Comparison of ENCODE assay signal across 1 mouse cellular context in genomic region chr1:167273380-167274163, GRCm38 (mm10).
TF ChIP-seq lines count a peak whose summit lies in the region.

No protein-coding gene starts in this region.

TF ChIP-seq in MEL, 35 proteins besides CTCF, POLR2A, EP300 and RAD21 (continued from another document):
- 0 out of 2 replicates have a peak, but pooled peaks have one; percentile 57 for TF ChIP-seq HCFC1 (IDR thresholded peaks at IDR 0.05; ENCODE audit: low read depth, low read length)
- peak; percentile 83 for TF ChIP-seq TBP (IDR thresholded peaks at IDR 0.05; ENCODE audit: low read depth, low read length)
- 0 out of 2 replicates have a peak, but pooled peaks have one; percentile 32 for TF ChIP-seq USF1 (IDR thresholded peaks at IDR 0.05; ENCODE audit: low read depth, low read length)
- peak; percentile 40; the same call in 1 of the 2 replicates for TF ChIP-seq CHD1 (IDR thresholded peaks at IDR 0.05; ENCODE audit: low read depth, low read length)
- peak; percentile 76; the same call in 1 of the 2 replicates for TF ChIP-seq MAZ (IDR thresholded peaks at IDR 0.05; ENCODE audit: low read depth, low read length)
- peak; percentile 53 for TF ChIP-seq MYB (IDR thresholded peaks at IDR 0.05; ENCODE audit: low read depth, low read length)
- peak; percentile 28; the same call in 1 of the 2 replicates for TF ChIP-seq NELFE (IDR thresholded peaks at IDR 0.05; ENCODE audit: low read depth, low read length)
- no peak for TF ChIP-seq JUND (IDR thresholded peaks at IDR 0.05; ENCODE audit: low read depth, low read length)
- TF ChIP-seq ELF1 (IDR thresholded peaks at IDR 0.05; ENCODE audit: low read depth, low read length), result peak; percentile 46; the same call in 1 of the 2 replicates
- TF ChIP-seq GABPA (IDR thresholded peaks at IDR 0.05; ENCODE audit: low read depth, low read length), result no peak
- TF ChIP-seq MYC (IDR thresholded peaks at IDR 0.05; ENCODE audit: low read depth, low read length), result peak; percentile 80; the same call in 1 of the 2 replicates
